Mouse (Mus musculus) urinary bladder, postnatal 4 days (tissue): ENCODE measurements around the gene Vmn1r68.

Experiments used
- DNase-seq, 2 experiments: peaks; one replicate each; pipeline ENCODE4 v3.0.0; 2021 to 2022; ENCODE audit warnings: low spot score in 2 of 2

Gene Vmn1r68

DNA sequence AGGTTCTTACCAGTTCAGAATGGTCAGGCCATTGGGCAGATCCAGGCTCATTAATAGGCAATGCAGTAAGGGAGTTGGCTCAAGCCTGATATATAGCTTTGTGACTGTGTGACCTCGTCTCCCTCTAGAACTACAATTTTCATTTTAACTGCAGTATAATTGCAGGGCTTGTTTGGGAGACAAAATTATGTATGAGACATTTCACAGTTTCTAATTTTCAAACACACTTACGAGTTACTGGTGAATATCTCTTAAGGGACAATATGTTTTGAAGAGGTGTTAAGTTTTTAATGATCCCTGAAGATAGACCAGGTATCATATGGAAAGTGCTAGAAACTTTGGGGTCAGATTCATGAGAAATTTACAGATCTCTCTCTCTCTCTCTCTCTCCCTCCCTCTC is at the start of gene Vmn1r68:
Gene Vmn1r68 (minus strand): TSS at position 101 of the 400 bp plus-strand sequence.
- no peak for DNase-seq

DNA sequence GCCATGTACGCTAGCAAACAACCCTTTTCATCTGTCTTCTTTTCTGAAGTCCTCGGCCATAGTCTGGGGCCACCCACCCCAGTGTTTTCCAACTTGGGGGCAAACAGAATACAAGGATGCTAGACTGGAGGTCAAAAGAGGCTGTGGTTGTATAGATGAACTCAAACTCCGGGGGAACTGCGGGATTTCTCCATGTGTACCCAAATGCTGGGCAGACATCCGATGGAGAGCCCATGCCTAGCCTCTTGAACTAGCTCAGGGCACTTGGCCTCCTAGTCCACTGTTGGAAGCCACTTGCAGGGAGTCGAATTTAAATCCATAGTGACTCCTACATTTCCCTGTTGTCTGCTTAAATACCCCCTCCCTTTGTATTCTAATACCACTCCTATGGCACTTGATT is 62.7 kb downstream of the Vmn1r68 start:
- DNase-seq, result no peak

DNA sequence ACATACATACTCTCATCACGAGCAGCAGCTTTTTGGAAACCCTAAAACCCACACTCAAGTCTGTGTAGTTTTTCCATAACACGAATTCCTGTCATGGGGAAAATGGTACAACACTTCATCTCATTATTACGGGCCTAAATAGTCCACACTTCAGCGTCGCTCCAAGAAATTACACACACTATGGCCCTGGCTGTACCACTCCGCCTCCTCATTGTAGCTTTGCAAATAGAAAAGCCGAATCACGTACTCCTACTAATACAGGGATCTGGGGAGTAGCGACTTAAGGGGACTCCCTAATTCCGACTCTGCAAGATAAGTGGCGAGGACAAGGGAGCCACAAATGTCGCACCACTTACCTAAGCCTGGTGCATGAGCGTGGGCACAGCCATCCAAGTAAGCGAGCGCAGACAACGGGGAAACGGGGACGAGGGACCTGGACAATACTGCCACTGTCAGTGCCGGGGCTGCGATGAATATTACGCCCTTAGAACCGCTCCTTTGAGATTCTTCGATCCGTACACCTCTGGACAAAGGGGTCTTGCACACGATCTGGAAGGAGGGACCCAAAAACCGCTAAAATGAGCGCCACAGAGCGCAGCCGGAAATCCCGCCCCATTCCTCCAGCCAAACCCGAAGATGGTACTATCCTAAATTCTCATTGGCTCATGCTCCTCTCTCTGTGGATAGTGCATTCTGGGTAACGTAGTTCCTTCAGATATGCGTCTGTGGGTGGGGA is 63.3 kb downstream of the Vmn1r68 start, which contains the start of gene Zik1:
Gene Zik1 (minus strand): TSS at position 609 of the 736 bp plus-strand sequence.
- peak; percentile 36 to 64 for DNase-seq

DNA sequence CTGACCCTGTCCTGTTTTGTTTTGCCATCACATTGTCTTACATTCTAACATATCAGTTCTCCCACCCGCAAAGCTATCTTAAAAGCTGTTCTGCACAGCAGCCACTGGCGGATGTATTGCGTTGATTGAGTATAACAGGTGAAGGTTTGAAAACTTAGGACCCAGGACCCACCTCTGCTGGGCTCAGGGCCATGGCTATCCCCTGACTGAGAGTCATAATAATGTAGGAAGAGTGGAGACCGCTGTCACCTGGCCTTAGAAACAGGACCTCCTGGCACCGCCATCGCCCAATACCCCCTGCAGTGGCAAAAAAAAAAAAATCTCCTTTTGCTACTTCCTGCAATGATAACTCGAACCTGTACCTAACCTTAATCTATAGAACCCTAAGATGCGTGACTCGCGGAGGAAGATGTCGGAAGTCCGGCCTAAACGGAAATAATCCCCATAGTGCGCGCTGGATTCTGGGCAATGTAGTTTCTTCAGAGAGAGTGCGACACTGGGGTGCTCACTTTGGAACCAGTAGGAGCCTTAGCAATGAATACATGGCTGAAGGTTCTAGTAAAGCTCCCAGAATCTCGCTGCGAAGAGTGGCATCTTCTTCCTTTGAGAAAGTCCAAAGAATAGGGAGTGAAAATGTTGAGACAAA is 77.6 kb downstream of the Vmn1r68 start:
- no peak for DNase-seq

DNA sequence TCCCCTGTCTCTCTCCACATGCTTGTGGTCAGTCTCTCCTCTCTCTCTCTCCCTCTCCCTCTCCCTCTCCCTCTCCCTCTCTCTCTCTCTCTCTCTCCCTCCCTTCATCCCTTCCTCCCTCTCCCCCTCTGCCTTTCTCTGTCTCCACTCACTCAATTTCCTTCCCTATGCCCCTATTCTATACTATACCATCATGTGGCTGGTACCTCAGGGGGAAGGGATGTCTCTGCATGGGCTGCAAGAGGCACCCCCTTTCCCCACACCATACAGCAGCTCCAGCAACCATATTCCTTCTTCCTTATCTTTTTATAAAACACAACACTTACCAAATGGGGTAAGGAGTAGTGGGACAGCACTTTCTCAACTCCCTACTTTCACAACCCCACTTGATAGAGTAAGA is 78.5 kb downstream of the Vmn1r68 start:
- no peak for DNase-seq

DNA sequence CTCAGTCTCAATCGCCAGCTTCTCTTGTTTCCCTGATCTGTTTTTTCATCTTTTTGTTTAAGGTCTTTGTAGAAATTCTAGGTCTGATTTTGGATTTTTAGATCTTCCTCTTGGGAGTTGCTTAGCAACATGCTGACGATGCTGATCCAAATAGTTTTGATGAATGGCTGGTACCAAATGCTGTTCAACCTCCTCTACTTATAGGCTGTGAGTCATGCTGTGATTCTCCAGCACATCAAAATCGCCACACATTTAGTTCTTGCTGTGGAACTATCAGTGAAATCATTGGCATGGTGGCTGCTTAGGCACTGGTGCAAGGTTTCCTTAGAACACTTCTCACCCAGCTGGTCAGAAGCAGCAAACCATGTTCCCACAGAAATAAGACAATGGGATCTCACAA is 100.1 kb downstream of the Vmn1r68 start:
- DNase-seq, result no peak
